Mouse (Mus musculus) thymus, adult 2 months (tissue): ENCODE results near the gene 4930503E14Rik. TPM values are rescaled to one million over a fixed set of nuclear protein-coding genes. Genes with fewer than 3 reads are reported as not detected.
"Not testable (repeated sequence)": the region's sequence is repeated elsewhere in the genome, so short reads cannot be mapped to it uniquely, and the experiment has no call there.

ENCODE experiments used
- DNase-seq: peaks from one replicate; pipeline ENCODE4 v3.0.0; 2021
- H3K27ac ChIP-seq: fragments of 200-500 bp; 2 replicates; pipeline ENCODE4 v1.5.1; 2012; ENCODE audit warnings: low read length, control low read depth; ENCODE audit not compliant: control insufficient read depth, insufficient read depth
- H3K27me3 ChIP-seq: fragments of 200-500 bp; 2 replicates; pipeline ENCODE4 v1.6.1; 2012; ENCODE audit warnings: mild to moderate bottlenecking, low read length, moderate library complexity, mixed read lengths; ENCODE audit not compliant: control insufficient read depth, insufficient read depth
- H3K36me3 ChIP-seq: fragments of 200-500 bp; 2 replicates; pipeline ENCODE4 v1.6.1; 2012; ENCODE audit warnings: mild to moderate bottlenecking, low read length, moderate library complexity; ENCODE audit not compliant: control insufficient read depth, insufficient read depth
- H3K4me1 ChIP-seq: fragments of 200-500 bp; replicated peaks from 2 replicates; pipeline ENCODE4 v1.6.1; 2012; ENCODE audit warnings: low read length; ENCODE audit not compliant: control insufficient read depth, insufficient read depth
- H3K4me3 ChIP-seq: fragments of 200-500 bp; 2 replicates; pipeline ENCODE4 v1.5.1; 2012; ENCODE audit warnings: mild to moderate bottlenecking, low read length, control low read depth, moderate library complexity; ENCODE audit not compliant: control insufficient read depth, insufficient read depth
- CTCF ChIP-seq: fragments of 200-500 bp; IDR thresholded peaks from 2 replicates; pipeline ENCODE4 v1.5.1; 2012; ENCODE audit warnings: mild to moderate bottlenecking, control low read depth, low read length, moderate library complexity, borderline replicate concordance; ENCODE audit not compliant: control insufficient read depth, poor library complexity, insufficient read depth; ENCODE audit errors: extremely low read depth
- POLR2A ChIP-seq: fragments of 200-500 bp; IDR thresholded peaks from 2 replicates; pipeline ENCODE4 v1.6.1; 2012; ENCODE audit warnings: mild to moderate bottlenecking, low read length, control low read depth, moderate library complexity; ENCODE audit not compliant: control insufficient read depth, poor library complexity, insufficient read depth; ENCODE audit errors: extremely low read depth
- WGBS: fragments of 180-500 bp; shearing (Covaris S2); methylation state at CpG from one replicate; pipeline ENCODE4 v1.1.7; 2018; 5-methylcytosine and 5-hydroxymethylcytosine counted together
- polyA plus RNA-seq: library from polyadenylated mRNA; depleted of rRNA; stranded (reverse); fragments of >200 nt; gene quantifications from 2 replicates; pipeline ENCODE4 v1.2.3, GENCODE M21; 2012; rRNA removed

The 4930503E14Rik gene
- polyA plus RNA-seq = not detected in 2 replicates

DNA sequence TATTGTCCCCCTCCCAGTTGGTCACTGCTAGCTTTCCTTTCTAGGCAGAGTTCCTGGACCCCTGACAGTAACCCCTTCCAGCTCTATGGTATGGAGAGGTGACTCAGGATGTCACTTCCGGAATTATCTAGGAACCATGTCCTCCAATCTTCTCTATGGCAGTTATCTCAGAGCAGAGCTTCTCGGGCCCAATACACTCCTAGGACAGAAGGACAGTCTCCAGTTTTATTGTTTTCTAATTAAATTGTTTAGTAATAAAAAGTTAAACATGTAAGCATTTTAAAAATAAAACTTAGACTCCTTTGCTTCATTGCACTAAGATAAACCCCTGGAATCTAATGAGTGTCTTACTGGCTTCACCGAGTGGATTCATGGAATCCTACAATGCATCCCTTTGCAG lies at the start of gene 4930503E14Rik:
Gene 4930503E14Rik (minus strand): TSS at position 101 of the 400 bp plus-strand sequence.
- H3K4me1 ChIP-seq, H3K27ac ChIP-seq, DNase-seq, H3K4me3 ChIP-seq, H3K36me3 ChIP-seq, H3K27me3 ChIP-seq: not testable (repeated sequence)
- WGBS = 91% methylated on average over 3 of the region's 3 CpGs

DNA sequence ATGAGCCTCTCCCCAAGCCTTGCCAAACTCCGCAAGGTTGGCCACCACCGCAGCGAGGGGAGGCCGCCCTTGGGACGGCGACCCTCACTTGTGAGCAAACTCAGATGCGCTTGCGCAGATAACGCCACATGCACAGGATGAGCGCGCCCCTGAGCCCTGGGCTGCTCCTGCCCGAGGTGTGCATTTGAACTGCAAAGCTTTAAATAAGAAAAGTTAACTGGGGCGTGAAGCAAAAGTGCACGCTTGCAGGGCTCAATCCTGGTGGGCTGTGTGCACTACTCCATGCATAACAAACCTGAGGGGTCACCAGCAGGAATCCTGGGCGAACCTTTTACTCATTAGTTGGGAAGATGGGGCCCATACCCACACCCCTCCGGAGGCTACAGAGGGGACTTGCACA lies 35.0 kb upstream of the 4930503E14Rik start:
- H3K27me3 ChIP-seq = no peaks in the 10 kb centered on the region
- WGBS = 90% methylated on average over 16 of the region's 16 CpGs
- H3K27ac ChIP-seq = no peak overlapping the region
- DNase-seq = no peak
- H3K4me1 ChIP-seq = no peaks in the 10 kb centered on the region
- H3K4me3 ChIP-seq = no peak overlapping the region
- TF ChIP-seq POLR2A = no peak
- TF ChIP-seq CTCF = no peak
- no peaks in the 10 kb centered on the region for H3K36me3 ChIP-seq

DNA sequence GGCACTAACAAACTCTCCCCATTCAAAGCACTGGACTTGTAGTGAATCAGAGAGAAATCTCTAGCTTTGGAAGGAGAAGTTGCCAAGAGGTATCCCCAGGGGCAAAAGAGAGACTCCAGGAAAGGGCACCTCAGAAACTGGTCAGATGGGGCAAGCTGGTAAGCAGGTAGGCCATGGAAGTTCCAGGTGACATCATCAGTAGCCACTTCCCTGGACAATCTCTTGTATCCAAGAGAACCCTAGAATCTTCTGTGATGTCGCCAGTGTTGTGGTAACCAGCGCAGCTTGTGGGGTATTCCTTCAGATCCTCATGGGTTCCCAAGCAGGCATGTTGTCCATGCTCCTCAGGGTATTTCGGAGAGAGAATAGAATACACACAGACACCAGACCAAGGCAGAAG lies 15.7 kb downstream of the 4930503E14Rik start, which contains the start of gene Gm8212:
Gene Gm8212 (plus strand): TSS at position 301 of the 400 bp plus-strand sequence.
- not testable (repeated sequence) for H3K4me3 ChIP-seq, H3K36me3 ChIP-seq, H3K27ac ChIP-seq, H3K27me3 ChIP-seq, H3K4me1 ChIP-seq, DNase-seq
- 90% methylated on average over 3 of the region's 3 CpGs for WGBS

DNA sequence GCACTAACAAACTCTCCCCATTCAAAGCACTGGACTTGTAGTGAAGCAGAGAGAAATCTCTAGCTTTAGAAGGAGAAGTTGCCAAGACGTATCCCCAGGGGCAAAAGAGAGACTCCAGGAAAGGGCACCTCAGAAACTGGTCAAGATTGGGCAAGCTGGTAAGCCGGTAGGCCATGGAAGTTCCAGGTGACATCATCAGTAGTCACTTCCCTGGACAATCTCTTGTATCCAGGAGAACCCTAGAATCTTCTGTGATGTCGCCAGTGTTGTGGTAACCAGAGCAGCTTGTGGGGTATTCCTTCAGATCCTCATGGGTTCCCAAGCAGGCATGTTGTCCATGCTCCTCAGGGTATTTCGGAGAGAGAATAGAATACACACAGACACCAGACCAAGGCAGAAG lies 89.5 kb downstream of the 4930503E14Rik start, which contains the start of gene Gm3327:
Gene Gm3327 (plus strand): TSS at position 301 of the 400 bp plus-strand sequence.
- not testable (repeated sequence) for H3K4me3 ChIP-seq, H3K27me3 ChIP-seq, DNase-seq, H3K36me3 ChIP-seq, H3K27ac ChIP-seq, H3K4me1 ChIP-seq
- 95% methylated on average over 4 of the region's 4 CpGs for whole genome bisulfite sequencing

Other genes starting within 250 kb of the 4930503E14Rik start
- gene Ang6, start 211.0 kb downstream of the 4930503E14Rik start, polyA plus RNA-seq = not detected in 2 replicates
- gene Ear2, start 110.6 kb downstream of the 4930503E14Rik start, polyA plus RNA-seq = 47.1 and 61.4 TPM in 2 replicates
- gene Gm3327, start 89.4 kb downstream of the 4930503E14Rik start, polyA plus RNA-seq = not detected in 2 replicates
- not detected in 2 replicates for gene Gm8212, start 15.6 kb downstream of the 4930503E14Rik start, polyA plus RNA-seq
- not detected in 2 replicates for gene Gm8220, start 72.3 kb upstream of the 4930503E14Rik start, polyA plus RNA-seq
- gene Gm5930, start 125.3 kb upstream of the 4930503E14Rik start, polyA plus RNA-seq = 0.05 TPM in 1 of 2 replicates, not detected in the other
- not detected in 2 replicates for gene Gm8229, start 152.1 kb upstream of the 4930503E14Rik start, polyA plus RNA-seq
- gene Gm3371, start 197.4 kb upstream of the 4930503E14Rik start, polyA plus RNA-seq = not detected in 2 replicates
- not detected in 2 replicates for gene Gm8232, start 220.4 kb upstream of the 4930503E14Rik start, polyA plus RNA-seq